Mouse (Mus musculus) spleen, adult 12 weeks (tissue): ENCODE results near the gene Vstm2a.

Source experiments
- DNase-seq: peaks from one replicate; pipeline ENCODE4 v3.0.0; 2022; ENCODE audit warnings: low spot score

Vstm2a gene

DNA sequence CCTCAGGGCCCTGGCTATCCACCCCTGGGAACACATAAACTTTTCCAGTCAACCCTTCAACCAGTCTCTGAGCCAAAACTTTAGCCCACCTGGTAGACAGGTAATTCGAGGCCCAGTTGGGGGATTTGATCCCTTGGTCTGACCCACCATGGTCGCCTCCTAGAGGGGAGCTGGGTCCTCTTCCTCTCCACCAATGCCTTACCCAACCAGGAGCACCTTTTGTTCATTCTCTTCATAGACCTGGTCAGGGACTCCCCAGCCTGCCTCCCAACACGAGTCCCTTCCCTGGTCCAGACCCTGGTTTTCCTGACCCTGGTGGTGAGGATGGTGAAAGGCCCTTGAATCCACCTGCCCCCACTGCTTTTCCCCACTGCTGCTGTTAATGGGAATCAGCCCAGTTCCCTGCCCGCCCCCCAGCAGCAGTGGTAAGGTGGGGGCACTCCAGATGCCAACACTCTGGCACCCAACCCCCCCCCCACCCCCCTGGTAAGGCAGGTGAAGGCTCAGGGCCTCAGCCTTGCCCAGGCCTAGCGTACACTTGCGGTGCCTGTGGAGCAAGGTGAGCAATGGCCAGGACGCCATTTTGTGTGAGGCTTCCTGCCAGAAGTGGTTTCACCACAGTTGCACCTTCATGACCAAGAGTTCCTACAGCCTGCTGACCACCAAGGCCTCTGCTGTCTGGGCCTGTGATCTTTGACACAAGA lies 182.2 kb downstream of the Vstm2a start:
- no peak for DNase-seq
